Mouse (Mus musculus): Measurements from ENCODE around the gene Ccdc102a. TPM values are rescaled to one million over a fixed set of nuclear protein-coding genes. Genes with fewer than 3 reads are reported as not detected.

Gene Ccdc102a
- total RNA-seq, 1 experiment = 10.7 TPM

GRCm38 (mm10) chr8:94916311-94916959 lies 1.5 kb downstream of the Ccdc102a start:
- no peak overlapping the region; the same call in 1 of the 2 replicates for H3K9ac ChIP-seq (ENCODE audit: insufficient read depth, low read depth, low read length, poor library complexity, severe bottlenecking)
- H3K27ac ChIP-seq (ENCODE audit: insufficient read depth, low read depth, low read length, poor library complexity, severe bottlenecking) = no peak overlapping the region
- peaks cover 14 to 15% of the 10 kb centered on the region in 2 experiments for H3K4me1 ChIP-seq (ENCODE audit: control insufficient read depth in 2 of 2, insufficient read depth in 2 of 2, low read length in 2 of 2, poor library complexity in 1 of 2)
- in situ Hi-C loops (cut with MboI; ENCODE audit: low sequenced_read_pairs in 2 of 2, unreplicated experiment in 2 of 2) = no loop called here
- peak overlapping the region; percentile 89 to 95; a peak in 3 of 4 replicates for H3K4me3 ChIP-seq (ENCODE audit: insufficient read depth in 1 of 2, low read depth in 1 of 2, low read length in 2 of 2, poor library complexity in 1 of 2, severe bottlenecking in 1 of 2)
- H3K9me3 ChIP-seq (ENCODE audit: control insufficient read depth, insufficient read depth, low read depth, low read length) = no peaks in the 10 kb centered on the region
- TF ChIP-seq ZNF384 (IDR thresholded peaks at IDR 0.05; ENCODE audit: low read depth, low read length) = no peak
- TF ChIP-seq MAFK (IDR thresholded peaks at IDR 0.05; ENCODE audit: insufficient read depth, low read depth, low read length) = no peak
- TF ChIP-seq ZC3H11A (IDR thresholded peaks at IDR 0.05; ENCODE audit: borderline replicate concordance, low read depth, low read length) = no peak
- TF ChIP-seq CHD2 (IDR thresholded peaks at IDR 0.05; ENCODE audit: low read depth, low read length) = no peak
- no peak for TF ChIP-seq HCFC1 (IDR thresholded peaks at IDR 0.05; ENCODE audit: borderline replicate concordance, insufficient read depth, low read length)
- DNase-seq (ENCODE audit: low read depth, low spot score) = no peak
- H3K36me3 ChIP-seq (ENCODE audit: control insufficient read depth, insufficient read depth, low read length, poor library complexity, severe bottlenecking) = no peaks in the 10 kb centered on the region; the same call in 1 of the 2 replicates

- DNase-seq (ENCODE audit: low read depth, low spot score) = no peak
- Histone ChIP-seq H3K4me3 (ENCODE audit: insufficient read depth in 1 of 2, low read depth in 1 of 2, low read length in 2 of 2, poor library complexity in 1 of 2, severe bottlenecking in 1 of 2) (no peak overlapping the region), H3K27ac (ENCODE audit: insufficient read depth, low read depth, low read length, poor library complexity, severe bottlenecking) (no peak overlapping the region), H3K9ac (ENCODE audit: insufficient read depth, low read depth, low read length, poor library complexity, severe bottlenecking) (no peak overlapping the region), H3K9me3 (ENCODE audit: control insufficient read depth, insufficient read depth, low read depth, low read length) (no peaks in the 10 kb centered on the region), H3K4me1 (ENCODE audit: control insufficient read depth in 2 of 2, insufficient read depth in 2 of 2, low read length in 2 of 2, poor library complexity in 1 of 2) (peaks cover 8 to 11% of the 10 kb centered on the region in 2 experiments; a peak in 3 of 4 replicates), H3K36me3 (ENCODE audit: control insufficient read depth, insufficient read depth, low read length, poor library complexity, severe bottlenecking) (no peaks in the 10 kb centered on the region; the same call in 1 of the 2 replicates)
- TF ChIP-seq MAFK (IDR thresholded peaks at IDR 0.05; ENCODE audit: insufficient read depth, low read depth, low read length) = no peak
- in situ Hi-C loops (cut with MboI; ENCODE audit: low sequenced_read_pairs in 2 of 2, unreplicated experiment in 2 of 2) = no loop called here
These were observed 3.2 kb downstream of the Ccdc102a start for GRCm38 (mm10) chr8:94914701-94915101.

GRCm38 (mm10) chr8:94914256-94914655 lies 3.6 kb downstream of the Ccdc102a start:
- in situ Hi-C loops (cut with MboI; ENCODE audit: low sequenced_read_pairs in 2 of 2, unreplicated experiment in 2 of 2) = no loop called here
- H3K4me1 ChIP-seq (ENCODE audit: control insufficient read depth in 2 of 2, insufficient read depth in 2 of 2, low read length in 2 of 2, poor library complexity in 1 of 2) = peaks cover 6 to 10% of the 10 kb centered on the region in 2 experiments; a peak in 2 of 4 replicates

GRCm38 (mm10) chr8:94913061-94913660 lies 4.7 kb downstream of the Ccdc102a start:
- peak; percentile 70; the same call in 1 of the 2 replicates for TF ChIP-seq CHD2 (IDR thresholded peaks at IDR 0.05; ENCODE audit: low read depth, low read length)
- no peak for TF ChIP-seq MAFK (IDR thresholded peaks at IDR 0.05; ENCODE audit: insufficient read depth, low read depth, low read length)
- TF ChIP-seq HCFC1 (IDR thresholded peaks at IDR 0.05; ENCODE audit: borderline replicate concordance, insufficient read depth, low read length) = peak; percentile 39; the same call in 1 of the 2 replicates
- no peak for TF ChIP-seq ZNF384 (IDR thresholded peaks at IDR 0.05; ENCODE audit: low read depth, low read length)
- TF ChIP-seq ZC3H11A (IDR thresholded peaks at IDR 0.05; ENCODE audit: borderline replicate concordance, low read depth, low read length) = no peak
- peak overlapping the region; percentile 56 to 76 for H3K4me3 ChIP-seq (ENCODE audit: insufficient read depth in 1 of 2, low read depth in 1 of 2, low read length in 2 of 2, poor library complexity in 1 of 2, severe bottlenecking in 1 of 2)
- no peak for DNase-seq (ENCODE audit: low read depth, low spot score)
- H3K4me1 ChIP-seq (ENCODE audit: control insufficient read depth in 2 of 2, insufficient read depth in 2 of 2, low read length in 2 of 2, poor library complexity in 1 of 2) = peaks cover 3 to 10% of the 10 kb centered on the region in 2 experiments; a peak in 1 of 4 replicates
- H3K36me3 ChIP-seq (ENCODE audit: control insufficient read depth, insufficient read depth, low read length, poor library complexity, severe bottlenecking) = peaks cover 3% of the 10 kb centered on the region; the same call in 1 of the 2 replicates
- in situ Hi-C loops (cut with MboI; ENCODE audit: low sequenced_read_pairs in 2 of 2, unreplicated experiment in 2 of 2) = no loop called here
- H3K9me3 ChIP-seq (ENCODE audit: control insufficient read depth, insufficient read depth, low read depth, low read length) = no peaks in the 10 kb centered on the region
- H3K27ac ChIP-seq (ENCODE audit: insufficient read depth, low read depth, low read length, poor library complexity, severe bottlenecking) = no peak overlapping the region
- H3K9ac ChIP-seq (ENCODE audit: insufficient read depth, low read depth, low read length, poor library complexity, severe bottlenecking) = peak overlapping the region; percentile 78

More at GRCm38 (mm10) chr8:94914256-94914655, 3.6 kb downstream of the Ccdc102a start:
- Histone ChIP-seq H3K36me3 (ENCODE audit: control insufficient read depth, insufficient read depth, low read length, poor library complexity, severe bottlenecking) (no peaks in the 10 kb centered on the region; the same call in 1 of the 2 replicates), H3K4me3 (ENCODE audit: insufficient read depth in 1 of 2, low read depth in 1 of 2, low read length in 2 of 2, poor library complexity in 1 of 2, severe bottlenecking in 1 of 2) (no peak overlapping the region), H3K27ac (ENCODE audit: insufficient read depth, low read depth, low read length, poor library complexity, severe bottlenecking) (no peak overlapping the region), H3K9me3 (ENCODE audit: control insufficient read depth, insufficient read depth, low read depth, low read length) (no peaks in the 10 kb centered on the region), H3K9ac (ENCODE audit: insufficient read depth, low read depth, low read length, poor library complexity, severe bottlenecking) (no peak overlapping the region)
- TF ChIP-seq ZNF384 (IDR thresholded peaks at IDR 0.05; ENCODE audit: low read depth, low read length) (no peak), HCFC1 (IDR thresholded peaks at IDR 0.05; ENCODE audit: borderline replicate concordance, insufficient read depth, low read length) (no peak), ZC3H11A (IDR thresholded peaks at IDR 0.05; ENCODE audit: borderline replicate concordance, low read depth, low read length) (no peak), CHD2 (IDR thresholded peaks at IDR 0.05; ENCODE audit: low read depth, low read length) (no peak), MAFK (IDR thresholded peaks at IDR 0.05; ENCODE audit: insufficient read depth, low read depth, low read length) (no peak)
- no peak for DNase-seq (ENCODE audit: low read depth, low spot score)

All from ES-E14 (cell line).